Mouse (Mus musculus) hindlimb bud, embryonic 11.5 days (tissue): ENCODE measurements around the gene St6galnac3.

Experiments
- DNase-seq: peaks from one replicate; pipeline ENCODE4 v3.0.0-alpha.2; 2012; ENCODE audit warnings: low read depth, low spot score; ENCODE audit errors: extremely low spot score

Gene St6galnac3

DNA sequence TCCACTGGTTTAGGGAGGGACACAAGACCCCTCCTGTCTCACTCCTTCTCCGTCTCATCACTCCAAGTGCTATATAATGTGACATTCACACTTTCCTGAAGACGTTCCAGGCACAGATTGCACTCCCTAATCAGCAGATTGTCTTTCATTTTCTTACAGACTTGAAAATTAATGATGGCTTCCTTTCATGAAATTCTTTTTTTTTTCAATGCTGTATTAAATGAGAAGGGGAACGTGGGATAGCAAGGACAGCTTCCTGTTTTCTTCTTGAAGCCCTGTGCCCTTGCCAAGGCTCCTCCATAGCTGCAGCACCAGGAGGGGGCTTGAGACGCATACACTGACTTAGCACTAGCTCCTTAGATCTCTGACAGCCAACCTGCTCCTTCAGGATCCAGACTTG lies 188.7 kb downstream of the St6galnac3 start:
- no peak for DNase-seq

DNA sequence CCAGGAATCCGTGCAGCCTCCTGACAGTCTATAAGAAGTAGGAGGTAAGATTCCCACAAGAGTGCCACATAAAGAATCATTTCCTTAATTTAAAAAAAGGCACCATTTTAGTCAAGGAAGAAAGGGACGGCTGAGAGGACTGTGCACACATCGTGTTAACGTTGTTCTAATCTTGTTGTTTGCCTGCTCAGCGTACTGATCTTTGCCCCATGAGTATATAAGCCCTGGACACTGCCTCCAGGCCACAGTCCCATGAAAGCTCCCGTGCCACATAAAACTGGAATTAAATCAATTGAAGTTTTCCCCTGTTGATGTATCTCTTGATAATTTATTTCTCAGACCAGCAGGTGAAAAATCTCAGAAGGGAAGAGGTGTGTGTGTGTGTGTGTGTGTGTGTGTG lies 195.8 kb downstream of the St6galnac3 start:
- DNase-seq = no peak

DNA sequence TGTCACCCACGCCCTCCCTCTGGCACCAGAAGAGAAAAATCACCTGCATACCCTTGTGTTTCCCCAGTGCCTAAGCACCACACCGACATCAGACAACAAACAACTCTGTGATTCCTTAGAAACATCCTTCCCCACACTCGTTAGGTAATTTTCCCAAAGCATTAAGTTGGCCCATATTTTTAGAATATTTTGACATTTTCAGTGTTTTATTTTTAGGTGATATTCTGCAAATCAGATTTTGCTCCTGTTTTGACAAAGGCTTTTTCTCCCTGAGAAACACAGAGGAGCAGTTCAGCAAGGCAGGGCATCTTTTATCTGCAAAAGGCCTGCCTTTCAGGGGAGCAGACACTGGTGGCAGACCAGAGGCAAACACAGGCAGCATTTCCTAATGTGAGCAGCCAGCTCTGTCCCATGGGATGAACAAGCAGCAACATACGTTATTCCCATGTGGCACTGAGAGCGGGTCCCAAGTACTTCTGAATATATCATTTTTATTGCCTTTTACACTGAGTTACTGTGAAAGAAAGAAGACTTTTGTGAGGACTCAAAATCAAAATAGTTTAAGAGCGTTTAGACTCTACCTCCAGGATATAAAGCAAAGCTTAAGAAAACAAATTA lies 199.7 kb downstream of the St6galnac3 start:
- no peak for DNase-seq

DNA sequence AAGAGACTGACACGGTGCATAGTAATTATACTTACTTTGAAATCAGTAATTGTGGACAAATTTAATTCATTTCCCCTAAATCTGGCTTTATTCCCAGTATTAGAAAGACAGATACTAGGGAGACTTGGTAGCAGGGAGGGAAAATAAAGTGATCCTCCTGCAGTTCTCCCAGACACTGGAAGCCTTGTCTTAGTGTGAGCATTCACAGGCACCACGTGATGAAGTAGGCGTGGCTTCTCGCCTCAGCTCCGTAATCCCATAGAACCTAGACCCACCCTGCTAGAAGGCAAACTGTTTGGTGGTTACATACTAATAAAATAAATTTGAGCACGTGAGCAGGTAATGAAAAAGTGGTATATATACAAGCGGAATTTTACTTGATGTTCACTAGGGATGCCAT lies 208.1 kb downstream of the St6galnac3 start:
- DNase-seq = no peak

DNA sequence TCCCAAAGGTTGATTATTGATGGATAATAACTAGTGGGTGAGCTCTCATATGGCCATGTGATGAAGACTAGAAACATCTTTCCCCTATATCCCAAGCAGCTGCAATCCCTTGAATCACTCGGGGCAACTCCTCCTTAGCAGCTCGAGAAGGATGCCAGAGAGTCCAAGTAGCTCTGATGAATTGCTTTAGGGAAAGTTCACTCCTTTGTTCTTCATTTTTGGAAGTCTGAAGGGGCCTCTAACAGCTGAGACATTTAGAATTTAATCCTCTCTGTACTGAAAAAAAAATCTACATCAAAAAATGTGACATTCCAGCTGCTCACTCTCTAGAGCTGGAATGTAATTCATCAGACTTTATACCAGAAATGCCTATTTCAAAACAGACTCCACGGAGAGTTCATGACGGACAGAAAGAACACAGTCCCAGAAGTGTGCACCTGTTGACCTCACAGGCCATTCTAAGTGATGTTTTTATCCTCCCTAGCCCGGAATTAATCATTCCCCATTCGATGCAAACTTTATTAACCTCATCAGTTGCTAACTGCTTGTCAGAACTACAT lies 211.4 kb downstream of the St6galnac3 start:
- no peak for DNase-seq

DNA sequence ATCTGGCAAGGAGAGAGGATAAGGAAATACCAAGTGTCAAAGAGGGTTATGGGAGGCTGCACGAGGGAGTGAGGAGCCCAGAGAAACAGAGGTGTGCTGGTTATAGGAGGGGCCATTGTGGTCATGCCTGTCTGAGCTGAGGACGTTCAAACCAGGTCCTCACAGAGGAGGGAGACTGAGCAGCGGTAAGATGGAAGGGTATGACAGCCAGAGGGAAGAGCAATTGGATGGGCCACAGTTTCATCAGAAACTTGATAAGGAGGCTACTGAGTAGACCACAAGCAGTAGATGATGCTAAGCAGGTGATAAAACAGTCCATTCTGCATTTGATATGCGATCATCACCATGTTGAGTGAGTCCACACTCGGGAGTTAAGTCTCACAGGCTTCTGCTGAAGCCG lies 212.4 kb downstream of the St6galnac3 start:
- DNase-seq = no peak

DNA sequence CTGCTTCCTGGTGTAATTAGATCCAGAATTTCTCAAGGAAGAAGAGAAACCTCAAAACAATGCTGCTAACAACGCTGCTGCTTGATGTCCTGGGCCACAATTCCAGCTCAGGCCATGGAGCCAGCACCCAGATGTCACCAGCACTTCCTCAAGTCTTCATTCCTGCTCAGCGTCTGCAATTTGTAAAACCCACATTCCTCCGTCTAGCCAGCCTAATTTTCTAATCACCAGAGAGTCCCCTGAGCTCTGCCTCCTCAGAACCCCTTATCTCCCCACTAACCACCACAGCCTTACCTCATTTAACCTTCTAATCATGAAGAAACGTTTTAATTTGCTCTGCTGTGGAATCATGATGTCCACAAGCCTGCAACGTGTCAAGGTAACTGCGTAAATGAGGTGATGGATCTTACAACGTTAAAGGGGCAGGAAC lies 213.8 kb downstream of the St6galnac3 start:
- DNase-seq = no peak

DNA sequence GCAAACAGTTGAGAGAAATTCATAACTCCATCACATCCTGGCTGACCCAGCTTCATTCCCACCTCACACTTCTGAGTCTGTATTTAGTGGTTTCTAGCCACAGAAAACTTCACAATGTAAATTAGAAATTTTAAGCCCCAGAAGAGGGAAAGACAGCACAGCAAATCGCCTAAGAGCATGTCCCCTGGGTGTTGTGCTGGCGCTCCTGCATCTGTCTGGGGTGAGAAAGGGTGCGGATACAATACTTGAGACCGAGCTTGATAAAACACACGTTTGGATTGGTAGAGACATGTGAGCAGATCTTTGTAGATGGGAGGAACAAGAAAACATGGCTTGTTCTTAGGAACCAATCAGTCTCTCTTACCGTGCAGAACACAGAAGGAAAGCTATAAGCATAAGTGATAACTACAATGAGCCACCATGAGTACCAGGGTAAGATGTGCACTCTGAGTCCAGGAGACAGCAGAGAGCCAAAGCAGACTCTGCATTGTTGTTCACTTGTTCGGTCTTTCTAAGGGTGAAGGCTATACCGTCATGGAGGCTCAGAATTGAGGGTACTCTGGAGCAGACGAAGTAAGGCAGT lies 214.8 kb downstream of the St6galnac3 start:
- no peak for DNase-seq

DNA sequence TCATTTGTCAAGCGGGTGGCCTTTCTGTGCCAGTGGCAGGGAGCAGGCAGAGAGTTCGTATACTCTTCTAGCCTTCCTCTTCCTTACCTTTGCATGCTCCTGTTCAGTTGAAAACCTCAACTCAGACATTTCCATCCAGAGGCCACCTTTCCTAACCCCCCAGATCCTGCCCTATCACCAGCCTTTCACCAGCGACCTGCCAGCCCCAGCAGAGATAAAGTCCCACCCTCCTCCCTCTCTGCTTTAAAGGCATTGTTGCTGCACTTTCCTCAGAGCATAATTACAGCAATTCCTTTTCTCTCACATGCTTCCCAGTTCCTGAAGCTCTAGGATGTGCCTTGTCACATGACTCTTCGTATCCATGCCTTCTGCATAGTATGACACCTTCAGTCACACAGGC lies 215.3 kb downstream of the St6galnac3 start:
- DNase-seq = no peak

DNA sequence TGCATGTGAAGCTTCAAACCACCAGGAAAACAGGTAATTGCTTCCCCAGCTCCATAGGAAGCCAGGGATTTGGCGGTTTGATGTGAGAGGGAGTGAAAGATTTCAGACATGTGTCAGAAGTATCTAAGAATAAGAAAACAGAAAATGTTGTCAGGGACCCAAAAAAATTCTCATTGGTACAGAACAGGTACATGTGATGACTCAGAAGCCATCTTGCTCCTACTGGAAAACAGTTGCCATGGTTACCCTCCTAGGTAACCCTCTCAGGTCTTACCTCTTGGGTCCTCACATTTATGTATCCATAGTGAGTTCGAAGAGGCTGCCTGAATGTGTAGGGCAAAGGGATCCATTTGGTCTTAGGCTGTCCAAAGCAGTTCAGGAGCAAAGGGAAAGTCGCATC lies 215.9 kb downstream of the St6galnac3 start:
- no peak for DNase-seq

DNA sequence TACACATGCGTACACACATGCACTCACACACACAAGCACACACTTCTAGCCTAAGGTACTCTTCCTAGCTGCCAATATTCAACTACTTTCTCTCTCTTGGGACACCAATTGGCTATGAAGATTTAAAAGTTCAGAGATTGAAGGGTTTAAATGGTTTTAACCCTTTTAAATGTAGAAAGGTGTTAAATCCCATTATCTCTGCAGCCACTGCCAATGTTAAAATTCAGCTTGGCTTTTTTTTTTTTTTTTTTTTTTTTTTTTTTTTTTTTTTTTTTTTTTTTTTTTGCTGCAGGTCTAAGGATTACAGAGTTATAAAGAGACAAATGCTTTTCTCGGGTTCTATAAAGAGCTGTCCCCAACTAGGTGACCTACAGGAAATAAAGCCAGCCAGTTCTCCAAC lies 216.4 kb downstream of the St6galnac3 start:
- no peak for DNase-seq

DNA sequence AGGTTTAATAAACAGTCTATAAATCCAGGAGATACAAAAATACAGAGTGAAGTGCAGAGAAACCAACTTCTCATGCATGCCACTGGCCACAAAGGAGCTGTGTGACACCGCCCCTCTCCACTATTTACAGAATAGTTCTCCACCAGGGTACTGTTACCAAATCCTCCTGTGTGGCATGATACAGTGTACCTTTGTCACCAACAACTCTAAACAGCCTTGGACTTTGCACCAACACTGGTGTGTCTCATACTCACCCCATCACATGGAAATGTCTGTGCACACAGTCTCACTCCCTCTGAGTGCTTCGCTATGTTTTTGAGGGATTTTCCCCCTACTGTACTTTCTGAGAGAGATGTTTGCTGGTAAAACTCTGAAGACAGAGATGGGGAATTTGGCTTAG lies 217.4 kb downstream of the St6galnac3 start:
- DNase-seq = no peak

DNA sequence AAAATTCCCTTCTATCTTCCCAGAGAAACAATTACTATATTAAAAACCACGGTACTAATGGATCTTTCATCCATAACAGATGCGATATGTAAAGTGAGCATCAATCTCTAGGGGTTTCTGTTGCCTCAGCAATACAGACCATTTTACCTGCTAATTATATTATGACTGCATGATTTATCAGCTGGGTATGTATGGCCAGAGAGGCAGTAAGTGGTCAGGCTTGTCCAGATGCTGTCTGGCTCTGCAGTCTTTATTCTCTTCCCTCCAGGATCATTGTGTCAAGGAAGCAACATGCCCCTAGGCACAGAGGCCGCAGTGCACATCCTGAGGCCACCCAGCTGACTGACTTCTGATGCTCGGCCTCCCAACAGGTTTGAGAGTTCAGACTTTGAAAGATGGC lies 222.5 kb downstream of the St6galnac3 start:
- no peak for DNase-seq

DNA sequence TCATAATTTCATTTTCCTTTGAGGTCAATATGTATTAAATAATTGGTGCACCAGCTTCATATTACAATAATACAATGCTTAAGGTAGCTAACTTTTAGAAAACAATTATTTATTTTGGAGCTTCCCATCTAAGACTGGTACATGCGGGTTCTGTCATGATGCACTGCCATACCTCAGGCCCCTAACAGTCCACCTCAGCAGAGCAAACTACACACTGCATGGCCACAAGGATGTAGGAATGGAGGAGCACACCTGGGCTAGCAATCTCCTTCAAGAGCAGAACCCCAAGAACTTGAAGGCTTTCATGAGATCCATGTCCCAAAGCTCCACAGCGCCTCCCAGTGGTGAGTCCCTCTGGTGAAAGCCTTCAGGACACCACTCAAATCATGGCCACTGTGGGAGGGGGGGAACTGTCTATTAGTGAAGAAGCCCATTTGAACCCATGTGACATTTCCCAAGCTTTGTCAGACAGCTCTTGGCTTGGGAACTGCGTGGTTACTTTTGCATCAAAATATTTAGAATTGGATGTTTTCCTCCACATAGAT lies 223.6 kb downstream of the St6galnac3 start:
- peak; percentile 42 for DNase-seq

DNA sequence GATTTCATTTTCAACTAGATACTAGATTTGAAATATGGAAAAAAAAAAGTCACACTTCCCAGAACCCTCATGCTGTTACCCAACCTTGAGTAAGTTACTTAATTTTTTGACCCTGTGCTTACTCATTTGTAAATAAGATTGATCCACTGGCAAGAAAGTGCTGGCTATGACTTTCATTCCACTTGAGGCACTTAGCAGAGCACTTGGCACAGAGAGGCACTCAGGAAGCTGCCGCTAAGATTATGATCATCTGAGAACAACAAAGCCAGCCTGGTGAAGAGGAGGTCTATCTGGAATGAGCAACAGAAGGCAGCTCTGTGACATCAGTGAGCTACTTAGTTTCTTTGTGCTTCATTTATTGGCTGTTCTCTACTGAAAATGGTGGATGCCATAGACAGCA lies 232.0 kb downstream of the St6galnac3 start:
- no peak for DNase-seq

DNA sequence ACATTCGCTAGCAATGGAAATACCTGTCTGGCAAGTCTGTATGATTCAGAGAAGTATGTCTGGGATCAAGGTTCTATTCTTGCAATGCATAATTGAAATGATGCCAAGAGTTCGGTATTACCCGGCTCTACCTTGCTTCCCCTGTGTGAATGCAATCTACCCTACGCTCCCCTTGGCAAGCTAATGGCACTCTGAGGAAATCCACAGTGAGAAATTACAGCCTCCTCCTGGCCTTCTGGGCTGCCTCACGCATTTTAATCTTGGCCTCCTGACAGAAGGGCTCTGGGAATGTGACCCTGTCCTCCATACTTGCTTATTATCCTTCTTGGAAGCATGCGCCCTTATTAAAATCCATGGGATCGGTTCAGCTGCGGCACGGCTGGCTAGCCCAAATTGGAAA lies 235.3 kb downstream of the St6galnac3 start:
- DNase-seq = no peak

DNA sequence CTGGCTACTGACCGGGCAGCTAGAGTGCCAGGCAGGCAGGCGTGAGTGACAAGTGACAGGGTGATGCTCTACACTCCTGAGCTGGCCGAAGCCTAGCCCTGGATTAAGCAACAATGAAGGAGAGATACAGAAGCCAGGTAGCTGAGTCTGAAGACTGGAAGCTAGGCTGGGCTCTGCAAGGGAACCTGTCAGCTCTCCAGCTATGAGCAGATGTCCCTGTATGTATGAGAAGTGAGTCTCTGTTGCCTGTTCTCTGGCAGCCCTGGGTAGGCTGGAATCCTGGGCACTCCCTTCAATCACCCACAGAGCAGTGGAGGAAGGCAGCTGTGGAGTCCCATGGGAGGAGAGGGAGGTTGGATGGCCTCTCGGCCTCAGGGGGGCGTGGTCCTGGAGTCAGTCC lies 236.0 kb downstream of the St6galnac3 start:
- DNase-seq = no peak

DNA sequence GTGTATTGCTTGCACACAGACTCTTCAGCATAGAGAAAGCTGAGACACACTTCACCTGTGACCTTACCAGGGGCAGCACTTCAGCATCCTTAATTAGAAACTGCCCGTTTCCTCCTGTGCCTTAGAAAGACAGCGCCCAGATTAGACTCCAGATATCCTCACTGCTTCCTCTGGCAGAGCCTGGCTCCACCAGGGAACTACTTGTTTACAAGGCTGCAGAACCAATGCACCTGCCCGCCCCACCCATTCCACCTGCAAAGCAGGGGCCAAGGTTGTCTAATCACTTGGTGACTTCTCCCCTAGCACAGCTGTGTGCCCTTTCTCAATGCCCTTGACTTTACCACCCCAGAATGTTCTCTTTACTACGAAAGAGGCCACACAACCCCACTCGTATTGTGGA lies 239.8 kb downstream of the St6galnac3 start:
- DNase-seq = no peak

DNA sequence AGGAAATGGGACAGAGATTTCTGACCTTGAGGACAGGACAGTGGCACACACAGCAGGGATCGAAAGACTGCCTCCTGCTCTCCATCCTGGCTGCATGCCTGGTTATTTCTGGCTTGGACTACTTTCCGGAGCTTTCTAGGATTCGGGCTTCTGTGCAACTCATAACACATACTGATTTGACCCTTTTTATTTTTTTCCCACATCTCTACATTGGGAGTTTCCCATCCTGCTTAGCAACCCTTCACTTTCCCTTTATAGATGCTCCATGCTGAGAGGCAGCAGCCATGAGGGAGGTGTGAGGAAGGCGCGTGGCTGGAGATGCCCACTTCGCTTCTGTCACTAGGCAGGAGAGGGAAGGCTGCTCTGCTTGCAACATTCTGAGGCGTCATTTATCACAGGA lies 240.3 kb downstream of the St6galnac3 start:
- DNase-seq = no peak

DNA sequence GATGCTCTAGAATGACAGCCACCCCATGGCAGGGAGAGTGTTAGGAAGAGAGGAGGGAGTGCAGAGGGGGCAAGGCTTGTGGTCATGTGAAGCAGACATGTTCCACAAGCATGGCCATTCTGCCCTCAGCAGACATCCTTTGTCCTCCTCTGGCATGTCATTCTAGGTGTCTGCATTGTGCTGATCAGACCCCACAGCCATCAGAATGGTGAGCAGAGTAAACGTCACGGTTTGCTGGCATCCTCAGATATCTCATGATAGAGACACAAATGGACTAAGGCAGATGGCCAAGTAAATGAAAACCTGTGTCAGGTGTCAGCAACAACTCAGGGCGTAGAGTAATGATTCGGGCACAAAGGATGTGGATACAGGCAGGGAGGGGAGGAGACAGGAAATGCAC lies 241.3 kb downstream of the St6galnac3 start:
- no peak for DNase-seq

DNA sequence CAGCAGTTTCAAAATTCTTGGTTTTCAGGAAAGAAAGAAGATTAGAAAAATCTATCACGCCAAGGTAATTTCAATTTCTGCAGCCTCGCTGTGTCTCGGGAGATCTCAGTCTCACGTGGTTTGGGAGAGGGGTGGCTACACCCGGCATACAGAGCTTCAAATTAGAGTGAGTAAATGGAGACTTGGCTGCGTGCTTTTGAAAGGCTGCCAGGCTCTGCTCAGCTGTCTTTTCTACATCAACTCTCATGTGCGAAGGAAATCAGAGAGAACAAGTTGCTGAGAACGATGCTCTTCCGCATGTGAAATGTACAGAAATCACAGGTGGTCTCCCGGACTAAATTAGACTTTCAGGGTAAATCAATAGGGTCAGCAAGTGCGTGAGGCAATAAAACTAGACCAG lies 242.9 kb downstream of the St6galnac3 start:
- no peak for DNase-seq

DNA sequence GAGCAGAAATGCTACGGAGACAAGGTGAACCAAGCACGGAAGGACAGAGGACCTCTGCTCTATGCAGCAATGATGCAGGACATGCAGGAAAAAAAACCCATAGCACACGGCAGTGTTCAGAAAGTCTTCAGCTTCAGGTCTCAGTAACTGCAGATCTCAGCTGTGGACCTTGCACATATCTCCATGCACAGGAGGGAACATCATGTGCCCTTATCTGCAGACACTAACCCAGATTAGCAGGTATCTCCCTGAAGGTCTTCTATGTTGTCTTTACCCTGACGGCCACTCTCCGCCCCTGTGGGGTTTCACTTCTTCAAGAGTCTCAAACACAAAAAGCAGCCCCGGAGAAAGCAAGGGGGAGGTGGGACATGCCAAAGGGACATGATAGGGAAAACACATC lies 244.0 kb downstream of the St6galnac3 start:
- DNase-seq = no peak

DNA sequence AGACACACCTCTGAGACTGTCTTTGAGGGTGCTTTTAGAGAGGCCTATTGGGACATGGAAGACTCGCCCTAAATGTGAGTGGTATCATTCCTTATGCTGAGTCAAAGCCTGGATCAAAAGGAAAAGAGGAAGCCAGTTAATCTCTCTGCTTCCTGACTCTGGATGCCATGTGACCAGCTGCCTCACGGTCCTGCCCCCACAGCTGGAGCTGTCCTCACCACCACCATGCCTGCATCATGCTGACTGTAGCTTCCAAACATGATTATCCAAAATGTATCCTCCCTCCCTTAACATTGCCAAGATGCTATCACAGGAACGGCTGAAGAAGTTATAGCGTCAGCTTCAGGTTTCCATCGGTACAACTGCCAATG lies 244.4 kb downstream of the St6galnac3 start:
- DNase-seq = no peak
